Mouse (Mus musculus) embryo, embryonic 10 days (tissue): ENCODE results near the gene Cyp2c69.
"Not testable (repeated sequence)": the region's sequence is repeated elsewhere in the genome, so short reads cannot be mapped to it uniquely, and the experiment has no call there.

Experiments
- DNase-seq: peaks from one replicate; pipeline ENCODE4 v3.0.0-alpha.2; 2015; ENCODE audit warnings: low spot score

Gene Cyp2c69

GRCm38 (mm10) chr19:39886699-39887098 is at the start of gene Cyp2c69:
Cyp2c69 (minus strand) TSS chr19:39886799.
- not testable (repeated sequence) for DNase-seq

GRCm38 (mm10) chr19:39935396-39935795 is 48.8 kb upstream of the Cyp2c69 start:
- no peak for DNase-seq

DNA sequence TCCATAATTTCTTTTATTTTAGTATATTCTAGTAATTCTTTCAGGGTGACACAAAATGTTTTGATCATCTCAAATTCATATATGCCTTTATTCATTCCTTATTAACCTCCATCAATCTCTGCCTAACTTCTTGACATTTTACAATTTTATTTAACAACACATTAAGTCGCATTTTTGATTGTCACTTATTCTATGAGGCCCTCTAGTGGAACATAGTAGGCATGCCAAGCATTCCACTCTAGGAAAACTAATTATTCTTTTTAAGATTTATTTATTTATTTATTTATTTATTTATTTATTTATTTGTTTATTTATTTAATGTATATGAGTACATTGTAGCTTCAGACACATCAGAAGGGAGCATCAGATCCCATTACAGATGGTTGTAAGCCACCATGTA is 43.4 kb upstream of the Cyp2c69 start:
- no peak for DNase-seq

GRCm38 (mm10) chr19:39901656-39902055 is 15.1 kb upstream of the Cyp2c69 start:
- DNase-seq = no peak

DNA sequence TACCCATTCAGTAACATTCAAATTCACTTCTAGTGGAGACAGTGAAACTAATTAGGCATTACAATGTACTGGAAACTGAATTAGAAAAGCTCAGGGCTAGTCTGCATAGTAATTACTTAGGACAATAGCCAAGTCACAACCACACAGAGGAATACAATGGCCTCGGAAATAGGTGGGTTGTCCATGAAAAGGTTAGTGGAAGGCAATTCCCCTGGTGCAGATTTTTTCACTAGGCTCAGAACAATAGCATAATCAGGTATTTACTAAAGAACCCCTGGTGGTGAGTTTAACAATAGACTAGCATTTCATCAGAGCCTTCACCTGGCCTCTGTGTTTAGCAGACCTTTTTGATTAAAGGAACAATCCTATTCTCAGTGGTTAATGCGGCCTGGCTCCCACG is 3.5 kb upstream of the Cyp2c69 start:
- not testable (repeated sequence) for DNase-seq

DNA sequence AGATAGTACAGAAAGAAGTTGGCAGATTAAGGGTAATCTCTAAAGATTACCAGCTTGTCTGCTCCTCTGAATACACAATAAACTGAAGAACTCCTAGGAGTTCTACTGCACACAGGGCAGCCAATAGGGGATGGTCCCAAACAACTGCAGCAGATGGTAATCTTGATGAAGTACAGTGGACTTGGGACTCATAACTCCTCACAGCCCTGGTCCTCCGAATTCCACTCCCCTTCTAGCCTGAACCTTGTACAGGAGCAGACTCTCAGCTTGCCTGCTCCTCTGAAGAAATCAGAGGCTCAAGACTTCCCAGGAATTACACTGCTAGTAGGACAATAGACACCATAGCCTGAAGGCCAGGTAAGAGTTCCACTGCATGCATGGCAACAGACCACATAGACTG is 20.5 kb downstream of the Cyp2c69 start:
- no peak for DNase-seq

DNA sequence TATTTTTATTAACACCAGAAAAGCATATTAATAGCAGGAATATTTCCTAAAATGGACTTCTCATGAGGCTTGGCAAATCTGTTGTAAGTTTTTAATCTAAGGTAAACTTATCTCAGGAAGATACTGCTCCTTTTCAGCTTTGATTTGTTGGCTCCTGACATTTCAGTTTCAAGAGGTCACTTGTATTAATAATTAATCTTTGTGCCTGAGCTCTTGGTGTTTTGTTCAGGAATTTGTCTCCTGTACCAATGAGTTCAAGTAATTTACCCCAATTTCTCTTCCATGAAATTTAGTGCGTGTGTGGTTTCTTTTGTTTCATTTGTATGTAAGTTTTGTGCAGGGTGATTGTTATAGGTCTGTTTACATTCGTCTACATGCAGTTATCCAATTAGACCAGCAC is 65.7 kb downstream of the Cyp2c69 start:
- DNase-seq = not testable (repeated sequence)

DNA sequence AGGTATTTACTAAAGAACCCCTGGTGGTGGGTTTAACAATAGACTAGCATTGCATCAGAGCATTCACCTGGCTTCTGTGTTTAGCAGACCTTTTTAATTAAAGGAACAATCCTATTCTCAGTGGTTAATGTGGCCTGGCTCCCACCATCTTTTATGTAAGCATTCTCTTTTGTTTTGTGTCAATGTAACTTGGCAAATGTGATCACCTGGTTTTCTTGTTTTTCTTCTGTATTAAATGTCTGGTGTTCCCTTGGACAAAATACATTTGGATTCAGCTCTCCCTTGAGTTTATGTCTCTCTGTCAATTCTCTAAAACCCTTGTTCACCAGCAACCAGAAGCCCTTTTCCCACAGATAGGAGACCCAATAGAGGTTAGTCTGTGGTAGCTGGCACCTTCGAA is 70.2 kb downstream of the Cyp2c69 start:
- DNase-seq = not testable (repeated sequence)

- DNase-seq = not testable (repeated sequence)
Measured at GRCm38 (mm10) chr19:39815991-39816390, 70.6 kb downstream of the Cyp2c69 start.

DNA sequence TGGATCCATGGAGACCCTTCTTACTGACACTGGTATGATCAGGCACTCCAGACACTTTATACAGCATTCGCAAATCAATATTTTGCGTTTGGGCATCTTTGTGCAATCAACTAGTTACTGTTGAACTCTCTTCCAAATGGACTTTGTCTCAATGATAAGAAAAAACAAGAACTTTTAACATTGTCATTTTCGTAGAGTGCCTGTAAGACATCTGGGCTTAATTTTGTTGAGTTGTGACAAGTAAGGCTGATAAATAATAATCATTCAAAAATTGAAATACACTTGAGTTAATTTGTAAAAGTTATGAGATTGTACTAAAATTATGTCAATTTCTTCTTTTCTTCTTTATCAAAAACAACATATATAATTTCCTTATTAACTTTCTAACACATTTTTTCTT is 73.9 kb downstream of the Cyp2c69 start, which contains the start of gene Cyp2c40:
Gene Cyp2c40 (minus strand): TSS at position 101 of the 400 bp plus-strand sequence.
- not testable (repeated sequence) for DNase-seq
